Comparison of ENCODE assay signal across 8 mouse cellular contexts in genomic region chr2:172831762-172832161, GRCm38 (mm10).
A peak's percentile ranks its signal among the peaks of the same experiment; 100 is the strongest.
DNase-seq lines count a peak whose midpoint lies in the region; ATAC-seq and TF ChIP-seq lines count a peak whose summit lies in the region.

No protein-coding gene starts in this region.

- peaks cover 43% of the 10 kb centered on the region for H3K4me1 ChIP-seq in embryonic facial prominence, embryonic 13.5 days
- H3K4me1 ChIP-seq in heart, embryonic 15.5 days (replicated peaks), result peaks cover 20% of the 10 kb centered on the region
- no peaks in the 10 kb centered on the region for H3K4me1 ChIP-seq in liver, embryonic 14.5 days (replicated peaks; ENCODE audit: control insufficient read depth in 2 of 2, insufficient read depth in 2 of 2, low read length in 1 of 2)
- 0 out of 2 replicates have a peak, but pooled peaks cover 3% of the 10 kb centered on the region for H3K4me1 ChIP-seq in neural tube, embryonic 15.5 days

- no peaks in the 10 kb centered on the region for H3K36me3 ChIP-seq in embryonic facial prominence, embryonic 13.5 days
- H3K36me3 ChIP-seq in heart, embryonic 15.5 days, result no peaks in the 10 kb centered on the region
- H3K36me3 ChIP-seq in liver, embryonic 14.5 days (replicated peaks; ENCODE audit: control insufficient read depth, insufficient read depth, low read depth), result no peaks in the 10 kb centered on the region
- no peaks in the 10 kb centered on the region for H3K36me3 ChIP-seq in neural tube, embryonic 15.5 days

- DNase-seq in B cell, adult 2 months, result peak; percentile 83 to 85
- DNase-seq in adrenal gland, postnatal 36 days, result peak; percentile 88 to 91
- peak; percentile 84 to 86 for DNase-seq in kidney, postnatal 25 days
- peak; percentile 26 to 34 (median 30) for DNase-seq in liver, embryonic 14.5 days (ENCODE audit: low read depth in 3 of 3, low spot score in 3 of 3)
- peak; percentile 60 for DNase-seq in testis, postnatal 14 days (ENCODE audit: low spot score)

- whole genome bisulfite sequencing in embryonic facial prominence, embryonic 13.5 days, result 14% methylated on average over 5 of the region's 5 CpGs
- WGBS in heart, embryonic 15.5 days, result 12% methylated on average over 5 of the region's 5 CpGs
- 17% methylated on average over 5 of the region's 5 CpGs for WGBS in liver, embryonic 14.5 days (ENCODE audit: insufficient replicate concordance)
- 19% methylated on average over 5 of the region's 5 CpGs for WGBS in neural tube, embryonic 15.5 days

- no peak overlapping the region for H3K4me2 ChIP-seq in embryonic facial prominence, embryonic 13.5 days
- H3K4me2 ChIP-seq in heart, embryonic 15.5 days, result no peak overlapping the region
- H3K4me2 ChIP-seq in liver, embryonic 14.5 days (ENCODE audit: low read depth), result no peak overlapping the region
- no peak overlapping the region for H3K4me2 ChIP-seq in neural tube, embryonic 15.5 days

- TF ChIP-seq EP300 in liver, embryonic 14.5 days (IDR thresholded peaks at IDR 0.05; ENCODE audit: low read depth), result no peak

- peak overlapping the region; percentile 33; the same call in 1 of the 2 replicates for H3K27ac ChIP-seq in embryonic facial prominence, embryonic 13.5 days
- no peak overlapping the region for H3K27ac ChIP-seq in heart, embryonic 15.5 days
- no peak overlapping the region for H3K27ac ChIP-seq in liver, embryonic 14.5 days
- no peak overlapping the region for H3K27ac ChIP-seq in neural tube, embryonic 15.5 days (replicated peaks)

- TF ChIP-seq CTCF in liver, embryonic 14.5 days (IDR thresholded peaks at IDR 0.05; ENCODE audit: low read depth), result peak; percentile 85

- no peaks in the 10 kb centered on the region for H3K9me3 ChIP-seq in embryonic facial prominence, embryonic 13.5 days
- H3K9me3 ChIP-seq in heart, embryonic 15.5 days (replicated peaks), result no peaks in the 10 kb centered on the region
- H3K9me3 ChIP-seq in liver, embryonic 14.5 days (ENCODE audit: control insufficient read depth, low read length), result no peaks in the 10 kb centered on the region
- no peaks in the 10 kb centered on the region for H3K9me3 ChIP-seq in neural tube, embryonic 15.5 days (replicated peaks)

- no peak overlapping the region for H3K9ac ChIP-seq in embryonic facial prominence, embryonic 13.5 days
- H3K9ac ChIP-seq in heart, embryonic 15.5 days, result no peak overlapping the region
- H3K9ac ChIP-seq in liver, embryonic 14.5 days (replicated peaks), result no peak overlapping the region
- H3K9ac ChIP-seq in neural tube, embryonic 15.5 days (replicated peaks), result no peak overlapping the region

- 0 out of 2 replicates have a peak, but pooled peaks cover 2% of the 10 kb centered on the region for H3K27me3 ChIP-seq in embryonic facial prominence, embryonic 13.5 days
- peaks cover 10% of the 10 kb centered on the region for H3K27me3 ChIP-seq in heart, embryonic 15.5 days
- H3K27me3 ChIP-seq in liver, embryonic 14.5 days (ENCODE audit: control insufficient read depth, insufficient read depth, low read length), result no peaks in the 10 kb centered on the region
- H3K27me3 ChIP-seq in neural tube, embryonic 15.5 days (replicated peaks), result peaks cover 1% of the 10 kb centered on the region; the same call in 1 of the 2 replicates

- no peak overlapping the region for H3K4me3 ChIP-seq in embryonic facial prominence, embryonic 13.5 days
- no peak overlapping the region for H3K4me3 ChIP-seq in heart, embryonic 15.5 days
- H3K4me3 ChIP-seq in liver, embryonic 14.5 days (ENCODE audit: insufficient read depth in 1 of 2, low read depth in 2 of 2, low read length in 2 of 2), result no peak overlapping the region
- H3K4me3 ChIP-seq in neural tube, embryonic 15.5 days (replicated peaks), result no peak overlapping the region

- no peak for ATAC-seq in embryonic facial prominence, embryonic 13.5 days (ENCODE audit: insufficient number of reproducible peaks, insufficient read depth, low FRiP score, low TSS enrichment, low read depth)
- peak; percentile 65; the same call in 1 of the 2 replicates for ATAC-seq in heart, embryonic 15.5 days (replicated peaks; ENCODE audit: insufficient number of reproducible peaks, insufficient read depth, low FRiP score, low read depth)
- ATAC-seq in liver, embryonic 14.5 days (ENCODE audit: insufficient read depth), result peak; percentile 51; the same call in 1 of the 2 replicates
- ATAC-seq in neural tube, embryonic 15.5 days (ENCODE audit: low FRiP score), result peak; percentile 51; the same call in 1 of the 2 replicates

Comparison
In these comparisons a context has a peak if more than half of its experiments do, and no peak if none do; other contexts are left out.
1. DNase-seq: peak in every context shown above with its lines; median percentile 90 in adrenal gland, postnatal 36 days; 85 in kidney, postnatal 25 days; 84 in B cell, adult 2 months; 60 in testis, postnatal 14 days; 30 in liver, embryonic 14.5 days.